Mouse (Mus musculus) intestine, embryonic 15.5 days (tissue): ENCODE results near the gene Wfdc9. TPM values are rescaled to one million over a fixed set of nuclear protein-coding genes. Genes with fewer than 3 reads are reported as not detected.
"Not testable (repeated sequence)": the region's sequence is repeated elsewhere in the genome, so short reads cannot be mapped to it uniquely, and the experiment has no call there.

ENCODE experiments used
- ATAC-seq: fragments of 200-750 bp; cut with Nextera tagmentation; 2 replicates; pipeline ENCODE4 v1.8.0; 2017; ENCODE audit warnings: moderate TSS enrichment, moderate library complexity
- H3K27ac ChIP-seq: fragments of 300-500 bp; sonication (generic); 2 replicates; pipeline ENCODE4 v1.5.1; 2015; ENCODE audit warnings: mild to moderate bottlenecking, inconsistent platforms
- H3K27me3 ChIP-seq: fragments of 300-500 bp; sonication (generic); replicated peaks from 2 replicates; pipeline ENCODE4 v1.6.1; 2015; ENCODE audit warnings: inconsistent platforms
- H3K36me3 ChIP-seq: fragments of 300-500 bp; sonication (generic); 2 replicates; pipeline ENCODE4 v1.6.1; 2015; ENCODE audit warnings: inconsistent platforms
- H3K4me1 ChIP-seq: fragments of 300-500 bp; sonication (generic); replicated peaks from 2 replicates; pipeline ENCODE4 v1.6.1; 2015; ENCODE audit warnings: inconsistent platforms
- H3K4me2 ChIP-seq: fragments of 300-500 bp; sonication (generic); replicated peaks from 2 replicates; pipeline ENCODE4 v1.6.1; 2015; ENCODE audit warnings: mild to moderate bottlenecking, inconsistent platforms
- H3K4me3 ChIP-seq: fragments of 300-500 bp; sonication (generic); replicated peaks from 2 replicates; pipeline ENCODE4 v1.5.1; 2015; ENCODE audit warnings: inconsistent platforms
- H3K9ac ChIP-seq: fragments of 300-500 bp; sonication (generic); 2 replicates; pipeline ENCODE4 v1.6.1; 2015; ENCODE audit warnings: inconsistent platforms
- H3K9me3 ChIP-seq: fragments of 300-500 bp; sonication (generic); 2 replicates; pipeline ENCODE4 v1.6.1; 2016; ENCODE audit warnings: inconsistent platforms
- WGBS: fragments of 180-500 bp; shearing (Covaris S2); methylation state at CpG from one replicate; pipeline ENCODE4 v1.1.7; 2015; 5-methylcytosine and 5-hydroxymethylcytosine counted together
- polyA plus RNA-seq: library from polyadenylated mRNA; unstranded; fragments of >200 nt; fragmentation: Nextera tagmentation; extraction: Ambion mirVana; gene quantifications from 2 replicates; pipeline ENCODE4 v1.2.1, GENCODE M21; 2015

Gene Wfdc9
- polyA plus RNA-seq, 1 experiment from 2014 or later, result not detected

DNA sequence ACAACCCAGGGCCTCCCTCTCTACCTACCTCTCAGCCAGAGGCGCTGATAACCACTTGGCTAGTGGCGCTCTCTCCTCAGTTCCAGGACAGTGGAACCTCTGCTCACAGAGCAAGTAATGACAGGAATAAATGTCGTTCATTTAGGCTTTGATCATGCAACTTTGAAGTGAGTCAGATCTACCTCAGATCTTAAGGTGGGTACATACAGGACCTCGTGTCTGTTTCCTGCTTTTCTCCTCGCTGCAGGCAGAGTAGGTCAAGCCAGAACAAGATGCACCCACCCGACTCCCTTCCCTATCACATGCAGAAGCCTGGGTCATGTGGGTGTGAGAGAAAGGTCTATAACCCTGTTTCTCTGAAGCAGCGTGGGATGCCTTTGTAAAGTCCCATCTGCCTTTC lies 17.6 kb upstream of the Wfdc9 start, which contains the start of gene Wfdc11:
Wfdc11 (minus strand) TSS at position 101 of the 400 bp plus-strand sequence.
- WGBS, result 77% methylated on average over 7 of the region's 7 CpGs
- H3K9me3 ChIP-seq, result 0 out of 2 replicates have a peak, but pooled peaks cover 2% of the 10 kb centered on the region
- no peaks in the 10 kb centered on the region for H3K27me3 ChIP-seq
- no peak within 1 kb of the TSS for H3K4me3 ChIP-seq
- H3K4me1 ChIP-seq, result 0 out of 2 replicates have a peak, but pooled peaks cover 4% of the 10 kb centered on the region
- no peaks in the 10 kb centered on the region for H3K36me3 ChIP-seq
- ATAC-seq, result no peak
- no peak within 1 kb of the TSS for H3K4me2 ChIP-seq
- no peak within 1 kb of the TSS for H3K9ac ChIP-seq
- no peak within 1 kb of the TSS for H3K27ac ChIP-seq

DNA sequence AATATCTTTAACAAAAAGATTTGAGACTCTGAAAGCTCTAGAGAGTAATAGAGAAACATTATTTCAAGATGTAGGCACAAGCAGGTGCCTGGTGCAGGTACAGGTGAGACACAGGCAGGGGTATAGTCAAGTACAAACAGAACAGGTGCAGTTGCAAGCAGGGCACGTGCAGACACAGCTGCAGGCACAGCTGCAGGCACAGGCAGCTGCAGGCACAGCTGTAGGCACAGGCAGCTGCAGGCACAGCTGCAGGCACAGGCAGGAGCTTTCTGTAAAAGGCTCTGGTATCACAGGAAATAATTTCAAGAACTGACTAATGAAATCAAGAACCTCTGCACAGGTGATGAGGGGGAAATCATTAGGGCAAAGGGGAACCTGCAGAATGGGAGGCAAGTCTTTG lies 14.6 kb upstream of the Wfdc9 start:
- 9% methylated on average over 1 of the region's 1 CpGs for WGBS
- Histone ChIP-seq H3K36me3 (no peaks in the 10 kb centered on the region), H3K4me2 (no peak overlapping the region), H3K4me3 (no peak overlapping the region), H3K27ac (no peak overlapping the region), H3K4me1 (no peaks in the 10 kb centered on the region), H3K9ac (no peak overlapping the region), H3K9me3 (0 out of 2 replicates have a peak, but pooled peaks cover 2% of the 10 kb centered on the region), H3K27me3 (no peaks in the 10 kb centered on the region)
- ATAC-seq, result no peak

DNA sequence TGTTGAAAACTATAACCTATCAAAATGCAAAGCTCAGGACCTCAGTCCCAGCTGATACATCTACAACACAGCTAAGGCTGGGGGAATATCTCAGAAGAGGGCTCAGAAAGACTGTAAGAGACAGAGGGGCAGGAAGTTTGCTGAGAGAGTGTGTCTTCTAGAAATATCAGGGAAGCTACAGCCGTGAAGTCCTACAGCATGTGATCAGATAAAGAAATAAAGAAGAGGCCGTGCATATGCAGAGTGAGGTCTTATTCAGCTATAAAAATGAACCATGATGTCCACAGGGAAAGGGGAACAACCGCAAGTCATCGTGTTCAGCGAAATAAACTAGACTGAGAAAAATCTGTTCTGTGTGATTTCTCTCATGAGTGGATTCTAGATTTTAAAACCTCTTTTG lies 13.9 kb upstream of the Wfdc9 start:
- WGBS, result 82% methylated on average over 5 of the region's 5 CpGs
- Histone ChIP-seq H3K9me3 (0 out of 2 replicates have a peak, but pooled peaks cover 2% of the 10 kb centered on the region), H3K4me1 (no peaks in the 10 kb centered on the region), H3K27ac (no peak overlapping the region), H3K27me3 (no peaks in the 10 kb centered on the region), H3K4me3 (no peak overlapping the region), H3K4me2 (no peak overlapping the region), H3K9ac (no peak overlapping the region), H3K36me3 (no peaks in the 10 kb centered on the region)
- ATAC-seq, result no peak

DNA sequence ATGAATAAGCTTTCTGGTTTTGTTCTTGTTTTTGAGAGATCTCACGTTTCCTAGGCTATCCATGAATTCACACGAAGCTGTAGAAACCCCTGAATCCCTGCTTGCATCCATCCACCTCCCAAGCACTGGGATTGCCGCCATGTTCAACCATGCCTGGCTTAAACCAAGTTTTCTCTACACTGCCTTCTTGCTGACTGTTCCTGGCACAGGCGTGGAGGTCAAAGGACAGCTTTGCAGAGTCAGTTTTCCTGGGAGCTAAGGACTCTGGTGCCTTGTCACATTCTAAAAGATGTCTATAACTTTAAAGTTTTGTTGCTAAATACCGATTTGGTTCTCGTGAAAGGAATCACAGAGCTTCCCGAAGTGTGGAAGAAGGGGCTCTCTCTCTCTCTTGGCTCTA lies 8.5 kb upstream of the Wfdc9 start:
- Histone ChIP-seq H3K4me3 (no peak overlapping the region), H3K9ac (no peak overlapping the region), H3K27ac (no peak overlapping the region), H3K9me3 (no peaks in the 10 kb centered on the region), H3K36me3 (no peaks in the 10 kb centered on the region), H3K4me1 (no peaks in the 10 kb centered on the region), H3K27me3 (no peaks in the 10 kb centered on the region), H3K4me2 (no peak overlapping the region)
- no peak for ATAC-seq
- 86% methylated on average over 7 of the region's 7 CpGs for WGBS

DNA sequence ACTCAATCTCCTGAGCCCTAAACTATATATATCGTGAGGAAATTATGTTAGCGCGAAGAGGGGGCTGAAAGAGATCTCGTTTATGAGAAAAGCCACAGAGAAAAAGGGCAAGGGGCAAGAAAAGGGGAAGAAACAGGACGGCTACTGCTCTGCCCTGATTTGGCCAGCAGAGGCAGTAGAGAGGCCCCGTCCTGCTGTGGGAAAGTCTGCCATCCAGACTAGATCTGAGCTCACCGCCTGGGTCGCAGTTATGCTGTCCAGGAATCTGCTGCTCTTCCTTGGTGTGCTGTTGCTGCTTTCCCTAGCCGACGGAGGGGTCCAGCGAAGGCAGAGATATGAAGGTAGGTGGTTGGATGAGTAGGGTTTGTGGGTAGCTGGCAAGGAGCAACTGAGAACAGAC lies 525 bp downstream of the Wfdc9 start, which contains the start of gene Wfdc10:
Wfdc10 (plus strand) TSS at position 189 of the 400 bp plus-strand sequence.
- no peaks in the 10 kb centered on the region for H3K4me1 ChIP-seq
- H3K9me3 ChIP-seq, result no peaks in the 10 kb centered on the region
- H3K4me2 ChIP-seq, result no peak within 1 kb of the TSS
- H3K27me3 ChIP-seq, result no peaks in the 10 kb centered on the region
- H3K27ac ChIP-seq, result no peak within 1 kb of the TSS
- 14% methylated on average over 11 of the region's 11 CpGs for WGBS
- no peak within 1 kb of the TSS for H3K9ac ChIP-seq
- H3K36me3 ChIP-seq, result no peaks in the 10 kb centered on the region
- ATAC-seq, result no peak; the same call in 1 of the 2 replicates
- no peak within 1 kb of the TSS for H3K4me3 ChIP-seq

DNA sequence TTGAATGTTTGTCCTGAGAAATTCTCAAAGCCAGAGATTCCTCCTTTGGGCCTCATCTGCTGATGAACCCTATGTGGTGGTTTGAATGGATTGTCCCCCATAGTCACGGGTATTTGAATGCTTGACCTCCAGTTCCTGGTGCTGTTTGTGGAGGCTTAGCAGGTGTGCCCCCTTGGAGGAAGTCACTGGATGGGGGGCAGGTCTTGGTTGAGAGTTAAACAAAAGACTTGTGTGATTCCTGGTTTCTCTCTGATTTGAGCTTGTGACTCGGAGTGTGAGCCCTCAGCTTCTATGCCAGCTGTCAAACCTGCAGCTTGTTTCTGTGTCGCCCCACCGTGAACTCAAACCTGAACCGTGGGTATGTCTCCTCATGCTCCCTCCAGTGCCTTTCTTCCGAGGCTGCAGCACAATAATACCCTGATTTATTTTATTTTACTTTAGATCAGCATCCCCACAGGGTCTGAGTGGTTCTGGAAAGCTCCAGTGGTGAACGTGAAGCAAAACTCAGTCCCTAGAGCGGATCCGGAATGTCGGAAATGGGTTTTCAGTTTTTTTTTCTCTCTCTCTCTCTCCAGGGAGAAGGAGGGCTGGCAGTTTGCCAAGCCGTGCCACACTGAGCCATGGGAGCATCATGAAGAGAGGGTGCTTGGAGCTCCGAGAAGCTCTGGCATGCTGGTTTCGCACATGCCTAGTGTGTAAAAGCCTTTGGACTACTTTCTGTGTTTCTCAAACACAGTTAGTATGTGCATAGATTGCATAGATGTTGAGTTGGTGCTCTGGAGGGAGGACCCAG lies 14.3 kb downstream of the Wfdc9 start:
- no peak overlapping the region for H3K27ac ChIP-seq
- no peaks in the 10 kb centered on the region for H3K36me3 ChIP-seq
- H3K9me3 ChIP-seq, result no peaks in the 10 kb centered on the region
- H3K4me3 ChIP-seq, result no peak overlapping the region
- H3K9ac ChIP-seq, result no peak overlapping the region
- ATAC-seq, result no peak
- H3K27me3 ChIP-seq, result no peaks in the 10 kb centered on the region
- H3K4me2 ChIP-seq, result no peak overlapping the region
- H3K4me1 ChIP-seq, result no peaks in the 10 kb centered on the region
- 80% methylated on average over 13 of the region's 13 CpGs for WGBS

DNA sequence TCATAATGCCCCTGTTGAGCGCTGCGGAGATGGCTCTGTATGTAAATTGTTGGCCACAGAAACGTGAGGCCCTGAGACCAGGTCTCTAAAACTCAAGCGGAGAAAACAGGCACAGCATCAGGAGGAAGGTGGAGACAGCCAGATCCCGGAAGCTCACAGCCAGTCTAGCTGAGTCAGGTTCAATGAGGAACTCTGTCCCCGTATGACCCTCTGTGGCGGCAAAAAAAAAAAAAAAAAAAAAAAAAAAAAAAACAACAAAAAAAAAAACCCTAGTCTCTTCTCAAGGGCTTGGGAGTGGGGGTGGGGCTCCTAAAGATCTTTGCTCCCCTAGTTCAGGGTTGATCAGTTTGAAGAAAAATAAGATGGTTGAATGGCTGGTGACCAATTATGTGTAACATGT lies 15.3 kb downstream of the Wfdc9 start:
- no peak overlapping the region for H3K9ac ChIP-seq
- no peak overlapping the region for H3K4me3 ChIP-seq
- H3K4me2 ChIP-seq, result no peak overlapping the region
- H3K27me3 ChIP-seq, result no peaks in the 10 kb centered on the region
- no peak overlapping the region for H3K27ac ChIP-seq
- H3K36me3 ChIP-seq, result no peaks in the 10 kb centered on the region
- no peak for ATAC-seq
- 67% methylated on average over 7 of the region's 7 CpGs for WGBS
- H3K9me3 ChIP-seq, result no peaks in the 10 kb centered on the region
- no peaks in the 10 kb centered on the region for H3K4me1 ChIP-seq

DNA sequence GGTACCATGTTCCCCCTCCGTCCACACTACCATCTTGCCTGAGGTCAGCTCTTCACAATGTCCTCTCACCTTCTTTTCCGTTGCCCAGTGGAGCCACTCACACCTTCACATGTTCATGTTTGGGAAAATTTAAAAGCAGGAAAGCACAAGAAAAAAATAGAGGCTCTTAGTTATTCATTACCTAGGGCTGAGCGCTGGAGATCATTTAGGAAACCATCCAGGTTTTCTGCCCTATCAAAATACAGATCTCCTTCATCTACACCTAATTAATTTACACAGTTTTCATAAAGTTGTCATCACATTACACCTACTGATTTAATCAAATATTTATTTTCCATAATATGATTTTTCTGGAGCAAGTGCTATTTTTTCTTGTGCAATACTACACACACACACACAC lies 17.7 kb downstream of the Wfdc9 start, which contains the start of gene Wfdc16:
Wfdc16 (minus strand) TSS at position 101 of the 400 bp plus-strand sequence.
- H3K9me3 ChIP-seq, result no peaks in the 10 kb centered on the region
- H3K27ac ChIP-seq, result no peak within 1 kb of the TSS
- H3K27me3 ChIP-seq, result no peaks in the 10 kb centered on the region
- no peaks in the 10 kb centered on the region for H3K36me3 ChIP-seq
- H3K9ac ChIP-seq, result no peak within 1 kb of the TSS
- no peaks in the 10 kb centered on the region for H3K4me1 ChIP-seq
- no peak within 1 kb of the TSS for H3K4me2 ChIP-seq
- no peak for ATAC-seq
- 74% methylated on average over 3 of the region's 3 CpGs for WGBS
- no peak within 1 kb of the TSS for H3K4me3 ChIP-seq

DNA sequence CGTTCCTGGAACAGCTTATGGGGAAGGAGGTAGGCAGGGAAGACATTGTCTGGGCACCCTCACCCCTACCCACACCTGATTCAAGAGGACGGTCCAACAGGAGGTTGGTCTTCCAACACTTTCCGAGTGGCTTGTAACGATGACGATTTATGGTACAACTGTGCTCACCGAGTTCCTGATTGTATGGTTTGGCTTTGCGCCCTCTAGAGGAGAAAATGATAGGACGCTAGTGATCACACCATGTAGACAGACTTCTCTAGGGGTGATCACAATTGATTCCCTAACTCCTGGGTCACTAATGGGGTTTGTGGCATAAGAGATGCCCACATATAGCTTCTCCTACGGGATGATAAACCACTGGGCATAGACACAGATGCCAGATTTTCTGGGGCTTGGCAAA lies 21.1 kb downstream of the Wfdc9 start:
- Histone ChIP-seq H3K4me3 (no peak overlapping the region), H3K27me3 (no peaks in the 10 kb centered on the region), H3K9me3 (no peaks in the 10 kb centered on the region), H3K27ac (no peak overlapping the region), H3K36me3 (no peaks in the 10 kb centered on the region), H3K4me1 (no peaks in the 10 kb centered on the region), H3K4me2 (no peak overlapping the region), H3K9ac (no peak overlapping the region)
- ATAC-seq, result no peak
- WGBS, result 77% methylated on average over 9 of the region's 9 CpGs

DNA sequence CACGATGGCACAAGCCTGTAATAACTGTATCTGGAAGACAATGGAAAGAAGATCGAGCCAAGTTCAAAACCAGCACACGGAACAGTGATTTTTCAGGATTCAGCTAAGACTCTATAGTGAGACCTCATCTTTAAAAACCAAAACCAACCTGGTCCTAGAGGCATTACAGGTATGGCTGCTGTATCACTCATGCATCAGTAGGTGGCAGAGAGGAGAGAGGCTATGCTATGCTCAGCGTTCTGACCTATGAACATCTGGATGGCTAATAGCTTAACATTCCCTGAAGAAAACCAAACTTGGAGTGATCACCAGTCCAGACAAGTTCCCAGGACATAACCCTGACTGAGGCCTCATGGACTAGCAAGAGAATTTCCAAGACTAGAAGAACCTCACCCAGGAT lies 34.6 kb downstream of the Wfdc9 start:
- ATAC-seq, result no peak
- Histone ChIP-seq H3K27ac (no peak overlapping the region), H3K9ac (no peak overlapping the region), H3K4me2 (no peak overlapping the region), H3K9me3 (no peaks in the 10 kb centered on the region), H3K36me3 (no peaks in the 10 kb centered on the region), H3K4me3 (no peak overlapping the region), H3K4me1 (no peaks in the 10 kb centered on the region), H3K27me3 (no peaks in the 10 kb centered on the region)
- 83% methylated on average over 4 of the region's 4 CpGs for WGBS

DNA sequence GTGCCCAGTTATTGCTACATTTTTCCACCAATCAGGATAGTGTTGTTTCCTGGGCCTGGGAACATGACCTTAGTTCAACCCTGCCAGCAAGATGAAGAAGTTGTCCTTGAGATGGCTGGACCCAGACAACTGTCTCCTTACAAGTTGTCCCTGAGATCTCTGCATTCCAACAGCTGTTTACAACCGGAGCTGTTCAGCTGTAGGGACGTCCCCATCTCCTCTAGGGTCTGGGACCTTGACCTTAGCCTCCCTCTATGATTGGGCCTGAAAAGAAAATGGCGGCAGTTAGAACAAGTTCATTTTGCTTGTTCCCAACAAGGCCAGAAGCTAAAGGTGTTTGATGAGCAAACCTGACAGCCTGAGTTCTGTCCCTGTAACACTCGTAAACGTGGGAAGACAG lies 37.3 kb downstream of the Wfdc9 start:
- Histone ChIP-seq H3K4me1 (no peaks in the 10 kb centered on the region), H3K27ac (no peak overlapping the region), H3K4me3 (no peak overlapping the region), H3K27me3 (no peaks in the 10 kb centered on the region), H3K4me2 (no peak overlapping the region), H3K9me3 (no peaks in the 10 kb centered on the region), H3K36me3 (no peaks in the 10 kb centered on the region), H3K9ac (no peak overlapping the region)
- no peak for ATAC-seq
- WGBS, result 72% methylated on average over 5 of the region's 5 CpGs

DNA sequence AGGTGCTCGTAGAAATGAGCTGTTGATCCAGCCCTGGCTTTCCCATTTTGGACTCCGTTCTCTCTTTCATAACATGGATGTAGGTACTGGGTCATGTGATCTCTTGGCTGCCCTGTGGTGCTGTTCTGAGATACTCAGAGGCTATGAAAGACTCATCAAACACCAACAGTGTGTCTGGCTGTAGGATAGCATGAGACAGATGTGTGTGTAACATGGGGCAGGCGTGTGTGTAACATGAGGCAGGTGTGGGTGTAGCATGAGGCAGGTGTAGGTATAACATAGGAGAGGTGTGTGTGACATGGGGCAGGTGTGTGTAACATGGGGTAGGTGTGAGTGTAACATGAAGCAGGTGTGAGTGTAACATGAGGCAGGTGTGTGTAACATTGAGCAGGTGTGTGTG lies 41.0 kb downstream of the Wfdc9 start:
- Histone ChIP-seq H3K4me3 (no peak overlapping the region), H3K9ac (no peak overlapping the region), H3K36me3 (no peaks in the 10 kb centered on the region), H3K4me1 (no peaks in the 10 kb centered on the region), H3K9me3 (no peaks in the 10 kb centered on the region), H3K27ac (no peak overlapping the region), H3K27me3 (no peaks in the 10 kb centered on the region), H3K4me2 (no peak overlapping the region)
- no peak for ATAC-seq
- 87% methylated on average over 3 of the region's 3 CpGs for WGBS

DNA sequence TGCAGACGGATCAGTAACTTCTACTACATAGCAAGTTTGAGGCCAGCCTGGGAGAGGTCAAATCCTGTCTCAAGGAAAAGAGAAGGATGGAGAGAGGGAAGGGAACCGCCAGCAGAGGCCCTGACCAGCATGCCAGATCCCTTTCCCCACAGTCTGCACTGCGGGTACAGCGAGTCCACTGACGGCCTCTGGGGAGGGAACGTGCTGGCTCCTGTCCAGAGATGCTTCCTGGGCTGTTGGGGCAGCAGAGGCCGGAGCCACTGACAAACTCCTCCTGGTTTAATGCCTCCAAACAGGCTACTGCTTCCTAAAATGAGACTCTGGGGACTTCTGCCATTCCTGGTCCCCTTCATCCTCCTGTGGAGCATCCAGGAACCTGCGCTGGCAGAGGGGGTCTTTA lies 42.9 kb downstream of the Wfdc9 start, which contains the start of the genes Wfdc6b and Wfdc8:
Wfdc6b (plus strand) TSS at position 52 of the 400 bp plus-strand sequence.
Wfdc8 (minus strand) TSS at position 156 of the 400 bp plus-strand sequence.
- ATAC-seq, H3K4me1 ChIP-seq, H3K27ac ChIP-seq, H3K4me2 ChIP-seq, H3K9me3 ChIP-seq, H3K27me3 ChIP-seq, H3K4me3 ChIP-seq, H3K36me3 ChIP-seq, H3K9ac ChIP-seq: not testable (repeated sequence)
- WGBS, result 53% methylated on average over 8 of the region's 8 CpGs
